Mouse (Mus musculus) forebrain, postnatal 0 days (tissue): ENCODE data around the gene Bmp4. TPM values are rescaled to one million over a fixed set of nuclear protein-coding genes. Genes with fewer than 3 reads are reported as not detected.
A peak's percentile ranks its signal among the peaks of the same experiment; 100 is the strongest.

Source experiments
- ATAC-seq: fragments of 200-750 bp; cut with Nextera tagmentation; 2 replicates; pipeline ENCODE4 v1.8.0; 2017; ENCODE audit warnings: mild to moderate bottlenecking, moderate library complexity
- DNase-seq: peaks from one replicate; pipeline ENCODE4 v3.0.0-alpha.2; 2015
- H3K27ac ChIP-seq: fragments of 300-500 bp; sonication (generic); 2 replicates; pipeline ENCODE4 v1.5.1; 2014; ENCODE audit warnings: low read depth, mild to moderate bottlenecking, antibody characterized with exemption, low read length, moderate library complexity, mixed read lengths
- H3K27me3 ChIP-seq: fragments of 300-500 bp; sonication (generic); 2 replicates; pipeline ENCODE4 v1.6.1; 2014; ENCODE audit warnings: mild to moderate bottlenecking, low read length, mixed read lengths; ENCODE audit not compliant: insufficient read depth
- H3K36me3 ChIP-seq: fragments of 300-500 bp; sonication (generic); 2 replicates; pipeline ENCODE4 v1.6.1; 2014; ENCODE audit warnings: mild to moderate bottlenecking, moderate library complexity; ENCODE audit not compliant: insufficient read depth
- H3K4me1 ChIP-seq: fragments of 300-500 bp; sonication (generic); 2 replicates; pipeline ENCODE4 v1.6.1; 2014; ENCODE audit warnings: antibody characterized with exemption; ENCODE audit not compliant: insufficient read depth
- H3K4me2 ChIP-seq: fragments of 300-500 bp; sonication (generic); 2 replicates; pipeline ENCODE4 v1.6.1; 2014; ENCODE audit warnings: low read depth, mild to moderate bottlenecking, moderate library complexity
- H3K4me3 ChIP-seq: fragments of 300-500 bp; sonication (generic); 2 replicates; pipeline ENCODE4 v1.5.1; 2014; ENCODE audit warnings: low read depth, low read length, mixed read lengths
- H3K9ac ChIP-seq: fragments of 300-500 bp; sonication (generic); 2 replicates; pipeline ENCODE4 v1.6.1; 2014; ENCODE audit warnings: mild to moderate bottlenecking
- H3K9me3 ChIP-seq: fragments of 300-500 bp; sonication (generic); 2 replicates; pipeline ENCODE4 v1.6.1; 2016; ENCODE audit warnings: low read length
- CTCF ChIP-seq: sonication (generic); IDR thresholded peaks from 2 replicates; pipeline ENCODE4 v1.5.1; 2016; ENCODE audit warnings: antibody characterized with exemption, control low read depth, low read depth
- WGBS: fragments of 180-500 bp; shearing (Covaris S2); extraction: QIAGEN DNeasy Blood & Tissue Kit; methylation state at CpG from one replicate; pipeline ENCODE4 v1.1.7; 2014; 5-methylcytosine and 5-hydroxymethylcytosine counted together
- polyA plus RNA-seq: library from polyadenylated mRNA; unstranded; fragments of >200 nt; fragmentation: Nextera tagmentation; extraction: Ambion mirVana; gene quantifications from 2 replicates; pipeline ENCODE4 v1.2.1, GENCODE M21; 2015
- total RNA-seq: library from RNA; depleted of rRNA; stranded (reverse); fragments of >200 nt; gene quantifications from 2 replicates; pipeline ENCODE4 v1.2.3, GENCODE M21; 2014; rRNA removed

Bmp4 gene
- total RNA-seq (4.8 and 5.5 TPM in 2 replicates), polyA plus RNA-seq (1.9 and 4.2 TPM in 2 replicates)

DNA sequence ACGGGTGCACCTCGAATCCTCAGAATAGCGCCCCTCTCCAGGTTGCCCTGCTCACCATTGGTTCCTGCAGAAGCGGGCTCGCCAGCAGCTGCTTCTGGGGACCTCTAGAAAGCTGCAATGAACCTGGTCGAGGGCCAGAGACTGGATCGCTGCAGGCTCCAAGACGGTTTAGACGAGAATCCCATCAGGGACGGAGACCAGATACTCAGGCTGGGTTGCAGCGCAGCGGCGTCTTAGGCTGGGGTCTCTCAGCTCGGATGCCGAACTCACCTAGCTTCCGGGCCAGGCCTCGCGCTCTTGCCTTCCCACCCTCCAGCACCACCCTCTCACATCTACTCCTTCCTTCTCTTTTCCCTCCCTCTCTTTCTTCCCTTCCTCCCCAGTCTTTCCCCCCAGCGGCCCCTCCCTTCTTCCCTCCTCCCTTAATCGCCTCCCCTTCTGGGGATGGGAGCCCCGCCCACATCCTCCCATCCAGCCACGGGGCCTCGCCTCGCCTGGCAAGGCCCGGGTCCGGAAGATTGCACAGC is at the start of gene Bmp4:
Gene Bmp4 (minus strand): TSS at position 421 of the 527 bp plus-strand sequence.
- ATAC-seq, result no peak
- H3K4me1 ChIP-seq, result peaks cover 4% of the 10 kb centered on the region; the same call in 1 of the 2 replicates

GRCm38 (mm10) chr14:46439461-46440048 is 49.1 kb upstream of the Bmp4 start:
- Histone ChIP-seq H3K27ac (no peak overlapping the region), H3K36me3 (no peaks in the 10 kb centered on the region), H3K9ac (no peak overlapping the region), H3K4me3 (no peak overlapping the region), H3K9me3 (no peaks in the 10 kb centered on the region), H3K4me2 (no peak overlapping the region), H3K4me1 (no peaks in the 10 kb centered on the region), H3K27me3 (no peaks in the 10 kb centered on the region)
- WGBS, result 91% methylated on average over 5 of the region's 5 CpGs
- ATAC-seq (no peak), DNase-seq (no peak)
- no peak for TF ChIP-seq CTCF

More for the DNA sequence above, at the start of gene Bmp4:
- H3K9me3 ChIP-seq, result no peaks in the 10 kb centered on the region
- TF ChIP-seq CTCF, result no peak
- no peak for DNase-seq
- no peak within 1 kb of the TSS for H3K27ac ChIP-seq
- peaks cover 78% of the 10 kb centered on the region for H3K27me3 ChIP-seq
- H3K4me2 ChIP-seq, result peak within 1 kb of the TSS; percentile 2; the same call in 1 of the 2 replicates
- no peak within 1 kb of the TSS for H3K9ac ChIP-seq
- WGBS, result 4% methylated on average over 25 of the region's 26 CpGs
- H3K4me3 ChIP-seq, result 0 out of 2 replicates have a peak within 1 kb of the TSS, but pooled peaks have one; percentile 3
- H3K36me3 ChIP-seq, result no peaks in the 10 kb centered on the region

DNA sequence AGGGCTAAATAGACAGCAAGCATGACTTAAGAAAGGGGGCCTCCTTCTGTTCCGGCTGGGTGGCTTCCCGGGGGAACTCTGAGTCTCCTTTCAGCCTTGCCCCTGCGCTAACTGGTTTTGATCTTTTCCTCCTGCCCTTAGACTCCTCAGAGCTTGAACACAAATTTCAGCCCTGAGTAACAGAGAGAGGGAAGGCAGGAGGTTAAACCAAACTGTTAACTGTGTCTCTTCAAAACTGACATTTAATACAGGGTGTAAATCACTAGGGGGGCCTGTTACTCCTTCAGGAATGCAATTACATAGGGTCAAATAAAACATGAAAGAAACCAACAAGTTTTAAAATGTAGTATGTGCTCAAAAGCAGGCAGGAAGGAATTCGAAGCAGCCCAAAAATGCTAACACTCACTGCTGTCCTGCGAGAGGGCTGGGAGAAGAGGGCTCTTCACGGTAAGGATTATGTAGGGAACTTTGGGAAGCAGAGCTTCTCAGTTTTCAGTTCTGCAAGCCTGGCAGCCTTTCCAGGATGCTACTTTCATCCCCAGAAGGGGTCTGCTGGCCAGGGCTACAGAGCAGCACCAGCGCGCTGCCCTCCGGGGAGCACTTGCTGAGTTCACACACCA is 46.1 kb upstream of the Bmp4 start:
- DNase-seq (no peak), ATAC-seq (no peak)
- TF ChIP-seq CTCF, result no peak
- H3K4me2 ChIP-seq, result no peak overlapping the region
- no peak overlapping the region for H3K4me3 ChIP-seq
- 21% methylated on average over 9 of the region's 9 CpGs for WGBS
- no peak overlapping the region for H3K27ac ChIP-seq
- H3K9ac ChIP-seq, result no peak overlapping the region
- H3K9me3 ChIP-seq, result no peaks in the 10 kb centered on the region
- H3K4me1 ChIP-seq, result no peaks in the 10 kb centered on the region
- no peaks in the 10 kb centered on the region for H3K27me3 ChIP-seq
- no peaks in the 10 kb centered on the region for H3K36me3 ChIP-seq

GRCm38 (mm10) chr14:46430231-46430630 is 39.8 kb upstream of the Bmp4 start:
- ATAC-seq, result no peak
- WGBS, result 92% methylated on average over 5 of the region's 5 CpGs
- no peak overlapping the region for H3K4me3 ChIP-seq

DNA sequence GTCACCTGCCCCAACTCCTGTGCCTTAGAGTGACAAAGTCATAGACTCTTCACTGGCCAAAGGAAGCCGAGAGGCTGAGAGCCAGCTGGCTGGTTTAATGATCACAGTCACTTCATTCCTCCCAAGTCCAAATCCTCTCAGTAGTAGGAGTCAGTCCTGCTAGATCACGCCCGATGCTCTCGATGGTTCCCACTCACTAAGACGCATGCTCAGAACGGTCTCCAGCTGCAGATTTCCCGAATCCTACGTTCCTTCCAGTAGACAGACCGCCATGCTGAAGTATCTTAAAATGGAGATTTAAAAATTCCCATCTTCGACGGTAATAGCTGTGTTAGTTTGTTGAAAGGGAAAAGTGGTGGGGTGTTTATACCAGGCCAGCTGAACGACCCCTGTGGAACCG is 36.8 kb upstream of the Bmp4 start:
- Histone ChIP-seq H3K9me3 (no peaks in the 10 kb centered on the region), H3K4me3 (no peak overlapping the region), H3K4me1 (no peaks in the 10 kb centered on the region), H3K27me3 (no peaks in the 10 kb centered on the region), H3K9ac (no peak overlapping the region), H3K36me3 (no peaks in the 10 kb centered on the region), H3K27ac (no peak overlapping the region), H3K4me2 (no peak overlapping the region)
- no peak for DNase-seq
- 95% methylated on average over 13 of the region's 13 CpGs for WGBS
- ATAC-seq, result no peak
- TF ChIP-seq CTCF, result no peak

More at GRCm38 (mm10) chr14:46430231-46430630, 39.8 kb upstream of the Bmp4 start:
- H3K4me1 ChIP-seq, result no peaks in the 10 kb centered on the region
- H3K4me2 ChIP-seq, result no peak overlapping the region
- H3K36me3 ChIP-seq, result no peaks in the 10 kb centered on the region
- TF ChIP-seq CTCF, result no peak
- no peak overlapping the region for H3K27ac ChIP-seq
- no peaks in the 10 kb centered on the region for H3K27me3 ChIP-seq
- no peaks in the 10 kb centered on the region for H3K9me3 ChIP-seq
- DNase-seq, result no peak
- H3K9ac ChIP-seq, result no peak overlapping the region

DNA sequence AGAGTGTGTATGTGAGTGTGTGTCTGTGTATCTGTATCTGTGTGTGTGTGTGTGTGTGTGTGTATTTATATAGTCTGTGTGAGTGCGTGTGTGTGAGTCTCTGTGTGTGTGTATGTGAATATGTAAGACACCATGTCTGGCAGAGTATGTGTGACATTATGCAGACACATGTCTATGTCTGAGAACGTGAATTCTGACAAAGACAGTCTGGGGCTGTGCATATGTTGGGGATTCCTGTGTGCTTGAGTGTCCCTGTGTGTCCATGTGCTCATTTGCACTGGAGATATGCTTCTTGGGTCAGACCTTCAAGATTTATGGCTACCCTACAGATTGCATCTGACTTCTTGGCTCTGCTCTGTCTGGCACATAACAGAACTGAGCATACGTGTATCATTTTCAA is 31.4 kb upstream of the Bmp4 start:
- Histone ChIP-seq H3K36me3 (no peaks in the 10 kb centered on the region), H3K4me2 (no peak overlapping the region), H3K9me3 (no peaks in the 10 kb centered on the region), H3K9ac (no peak overlapping the region), H3K27ac (no peak overlapping the region), H3K4me3 (no peak overlapping the region), H3K4me1 (no peaks in the 10 kb centered on the region), H3K27me3 (0 out of 2 replicates have a peak, but pooled peaks cover 6% of the 10 kb centered on the region)
- TF ChIP-seq CTCF, result no peak
- 58% methylated on average over 3 of the region's 3 CpGs for WGBS
- ATAC-seq (peak; percentile 94), DNase-seq (peak; percentile 49)

DNA sequence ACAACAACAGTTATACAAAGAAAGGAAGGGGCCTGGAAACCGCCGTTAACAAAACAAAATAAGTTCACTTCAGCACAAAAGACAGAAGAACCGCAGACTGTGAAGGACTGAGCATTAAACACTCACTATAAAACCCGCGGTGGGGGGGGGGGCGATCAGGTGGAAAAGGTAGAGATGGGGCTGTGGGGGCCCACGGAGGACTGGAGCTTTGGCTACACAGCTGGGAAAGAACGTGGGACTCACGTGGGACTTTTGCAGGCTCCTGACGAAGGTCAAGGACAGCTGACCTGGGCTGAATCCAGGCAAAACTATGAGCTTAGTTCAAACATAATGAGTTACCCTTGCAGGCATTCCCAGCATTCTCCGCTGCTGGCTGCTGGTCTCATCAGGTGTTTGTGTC is 28.8 kb upstream of the Bmp4 start:
- ATAC-seq, result no peak
- no peaks in the 10 kb centered on the region for H3K36me3 ChIP-seq
- H3K4me2 ChIP-seq, result no peak overlapping the region
- WGBS, result 13% methylated on average over 11 of the region's 11 CpGs
- no peak for TF ChIP-seq CTCF
- no peak overlapping the region for H3K27ac ChIP-seq
- H3K4me1 ChIP-seq, result no peaks in the 10 kb centered on the region
- H3K4me3 ChIP-seq, result no peak overlapping the region
- no peak overlapping the region for H3K9ac ChIP-seq
- no peaks in the 10 kb centered on the region; the same call in 1 of the 2 replicates for H3K9me3 ChIP-seq
- H3K27me3 ChIP-seq, result 0 out of 2 replicates have a peak, but pooled peaks cover 6% of the 10 kb centered on the region
- no peak for DNase-seq
